Mouse (Mus musculus) heart, embryonic 14.5 days (tissue): Measurements from ENCODE around the gene Plxnc1. TPM values are rescaled to one million over a fixed set of nuclear protein-coding genes. Genes with fewer than 3 reads are reported as not detected.
A peak's percentile ranks its signal among the peaks of the same experiment; 100 is the strongest.

ENCODE experiments used
- ATAC-seq: fragments of 200-750 bp; cut with Nextera tagmentation; 2 replicates; pipeline ENCODE4 v1.8.0; 2017; ENCODE audit warnings: low read depth, moderate TSS enrichment; ENCODE audit not compliant: insufficient number of reproducible peaks, insufficient read depth, low FRiP score
- H3K27ac ChIP-seq, 2 experiments: fragments of 200-500 bp in 1 of 2; fragments of 300-500 bp in 1 of 2; sonication (generic) in 1 of 2; replicated peaks in 1 of 2; 2 replicates each; pipeline ENCODE4 v1.5.1; 2012 to 2014; ENCODE audit warnings: low read depth in 2 of 2, low read length in 2 of 2, control low read depth in 1 of 2, mild to moderate bottlenecking in 1 of 2, mixed read lengths in 1 of 2; ENCODE audit not compliant: control insufficient read depth in 1 of 2, insufficient read depth in 1 of 2
- H3K27me3 ChIP-seq: fragments of 300-500 bp; sonication (generic); 2 replicates; pipeline ENCODE4 v1.6.1; 2014; ENCODE audit warnings: mild to moderate bottlenecking, low read length, control low read depth; ENCODE audit not compliant: control insufficient read depth, insufficient read depth
- H3K36me3 ChIP-seq: fragments of 300-500 bp; sonication (generic); 2 replicates; pipeline ENCODE4 v1.6.1; 2014; ENCODE audit warnings: mild to moderate bottlenecking, control low read depth, low read length, mixed read lengths; ENCODE audit not compliant: control insufficient read depth, insufficient read depth
- H3K4me1 ChIP-seq, 2 experiments: fragments of 200-500 bp in 1 of 2; fragments of 300-500 bp in 1 of 2; sonication (generic) in 1 of 2; 2 replicates each; pipeline ENCODE4 v1.6.1; 2012 to 2014; ENCODE audit warnings: low read length in 2 of 2, control low read depth in 1 of 2, mixed read lengths in 1 of 2; ENCODE audit not compliant: control insufficient read depth in 2 of 2, insufficient read depth in 2 of 2
- H3K4me2 ChIP-seq: fragments of 300-500 bp; sonication (generic); 2 replicates; pipeline ENCODE4 v1.6.1; 2014; ENCODE audit warnings: mild to moderate bottlenecking, low read length
- H3K4me3 ChIP-seq, 2 experiments: fragments of 200-500 bp in 1 of 2; fragments of 300-500 bp in 1 of 2; sonication (generic) in 1 of 2; 2 replicates each; pipeline ENCODE4 v1.5.1; 2012 to 2014; ENCODE audit warnings: low read length in 2 of 2, mild to moderate bottlenecking in 2 of 2, control low read depth in 1 of 2, low read depth in 1 of 2, moderate library complexity in 1 of 2; ENCODE audit not compliant: control insufficient read depth in 1 of 2, insufficient read depth in 1 of 2
- H3K9ac ChIP-seq: fragments of 300-500 bp; sonication (generic); 2 replicates; pipeline ENCODE4 v1.6.1; 2014; ENCODE audit warnings: mild to moderate bottlenecking, low read length
- H3K9me3 ChIP-seq: fragments of 300-500 bp; sonication (generic); 2 replicates; pipeline ENCODE4 v1.6.1; 2016; ENCODE audit warnings: low read length, control low read depth; ENCODE audit not compliant: control insufficient read depth
- WGBS: fragments of 180-500 bp; shearing (Covaris S2); extraction: QIAGEN DNeasy Blood & Tissue Kit; methylation state at CpG from one replicate; pipeline ENCODE4 v1.1.7; 2014; 5-methylcytosine and 5-hydroxymethylcytosine counted together
- polyA plus RNA-seq: library from polyadenylated mRNA; unstranded; fragments of >200 nt; fragmentation: Nextera tagmentation; extraction: Ambion mirVana; gene quantifications from 2 replicates; pipeline ENCODE4 v1.2.1, GENCODE M21; 2014

Plxnc1 gene
- polyA plus RNA-seq, 1 experiment from 2014 or later, result 6.9 TPM

DNA sequence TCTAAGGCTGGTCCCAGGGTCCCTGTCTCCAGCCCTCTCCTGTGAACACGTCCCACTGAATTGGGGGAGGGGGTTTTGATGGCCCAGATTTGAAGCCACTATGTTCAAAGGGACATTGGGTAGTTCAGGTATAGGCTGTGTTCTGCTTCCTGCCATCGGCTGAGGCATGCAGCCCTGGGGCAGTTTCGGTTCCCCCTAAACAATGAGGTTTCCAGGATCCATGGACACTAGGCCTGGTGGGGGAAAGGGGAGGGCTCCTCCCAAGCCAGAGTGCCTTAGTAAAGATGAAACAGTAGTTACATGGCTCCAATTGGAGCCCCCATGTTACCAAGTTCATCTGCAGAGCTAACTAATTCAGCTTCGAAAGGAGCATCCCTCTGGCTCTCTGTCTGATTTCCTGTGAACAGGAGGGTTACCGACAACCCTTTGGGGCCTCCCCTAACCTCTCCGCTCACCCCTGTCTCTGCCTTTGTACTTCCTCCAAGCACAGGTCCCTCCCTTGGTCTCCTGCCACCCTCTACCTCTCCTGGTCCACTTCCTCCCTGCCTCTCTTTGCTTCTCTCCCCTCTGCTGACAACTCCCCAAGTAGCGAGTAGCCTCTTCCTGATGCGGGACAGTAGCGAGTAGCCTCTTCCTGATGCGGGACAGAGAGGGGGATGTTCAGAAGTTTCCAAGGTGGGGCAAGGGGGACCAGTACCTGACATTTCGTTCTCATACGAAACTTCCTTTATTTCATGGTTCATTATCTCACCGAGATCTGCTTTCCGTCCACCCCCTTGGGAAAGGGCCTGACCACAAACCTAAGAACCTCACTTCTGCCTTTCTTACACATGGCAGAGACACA is 116.5 kb downstream of the Plxnc1 start:
- H3K27ac ChIP-seq, result no peak overlapping the region
- no peak overlapping the region for H3K4me3 ChIP-seq
- H3K4me1 ChIP-seq, result peaks cover 9 to 26% of the 10 kb centered on the region in 2 experiments
- no peak overlapping the region for H3K4me2 ChIP-seq
- no peaks in the 10 kb centered on the region for H3K9me3 ChIP-seq
- H3K36me3 ChIP-seq, result no peaks in the 10 kb centered on the region
- 89% methylated on average over 14 of the region's 14 CpGs for WGBS
- H3K27me3 ChIP-seq, result no peaks in the 10 kb centered on the region
- no peak for ATAC-seq
- H3K9ac ChIP-seq, result no peak overlapping the region

DNA sequence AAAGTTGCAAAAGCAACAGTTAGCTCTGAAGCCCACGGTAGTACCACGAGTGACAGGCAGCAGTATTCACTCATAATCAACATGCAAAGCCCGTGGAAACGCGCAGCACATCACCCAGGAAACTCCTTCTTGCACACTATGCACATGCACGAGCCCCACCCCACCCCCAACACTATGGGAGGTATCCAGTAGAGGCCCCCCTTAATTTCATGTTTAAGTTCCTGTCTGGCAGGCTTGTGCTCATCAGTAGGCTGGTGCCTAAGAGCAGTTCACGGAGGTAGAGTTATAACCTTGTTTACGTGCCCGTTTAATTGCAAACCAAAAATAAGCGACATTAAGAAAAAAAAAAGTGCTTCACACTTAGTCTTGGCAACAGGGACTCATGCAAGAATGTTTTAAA is 117.3 kb downstream of the Plxnc1 start:
- Histone ChIP-seq H3K36me3 (no peaks in the 10 kb centered on the region), H3K4me2 (no peak overlapping the region), H3K9me3 (no peaks in the 10 kb centered on the region), H3K9ac (no peak overlapping the region), H3K4me1 (peaks cover 9 to 26% of the 10 kb centered on the region in 2 experiments), H3K27me3 (no peaks in the 10 kb centered on the region), H3K27ac (no peak overlapping the region), H3K4me3 (no peak overlapping the region)
- 91% methylated on average over 10 of the region's 10 CpGs for WGBS
- no peak for ATAC-seq

DNA sequence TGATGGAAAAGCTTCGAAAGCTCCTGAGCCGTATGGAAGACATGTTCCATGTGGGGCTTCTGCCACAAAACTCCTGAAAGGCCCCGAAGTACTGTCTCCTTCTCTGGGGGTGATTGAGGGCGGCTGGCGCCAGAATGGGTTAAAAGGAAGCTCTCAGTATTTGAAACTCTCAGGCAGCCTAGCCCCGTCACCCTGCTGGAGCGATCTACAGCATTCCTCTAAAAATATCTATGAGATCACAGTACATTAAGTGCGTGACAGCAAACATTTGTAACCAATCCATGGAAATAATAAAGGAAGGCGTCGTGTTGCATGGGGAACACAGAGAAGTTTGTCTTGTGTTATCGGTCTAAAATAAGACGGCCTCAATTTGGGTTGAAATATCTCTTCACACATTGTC is 118.2 kb downstream of the Plxnc1 start:
- Histone ChIP-seq H3K4me1 (peaks cover 9 to 26% of the 10 kb centered on the region in 2 experiments), H3K27me3 (no peaks in the 10 kb centered on the region), H3K27ac (no peak overlapping the region), H3K4me3 (no peak overlapping the region), H3K9ac (no peak overlapping the region), H3K4me2 (no peak overlapping the region), H3K36me3 (no peaks in the 10 kb centered on the region), H3K9me3 (no peaks in the 10 kb centered on the region)
- WGBS, result 77% methylated on average over 12 of the region's 12 CpGs
- no peak for ATAC-seq

DNA sequence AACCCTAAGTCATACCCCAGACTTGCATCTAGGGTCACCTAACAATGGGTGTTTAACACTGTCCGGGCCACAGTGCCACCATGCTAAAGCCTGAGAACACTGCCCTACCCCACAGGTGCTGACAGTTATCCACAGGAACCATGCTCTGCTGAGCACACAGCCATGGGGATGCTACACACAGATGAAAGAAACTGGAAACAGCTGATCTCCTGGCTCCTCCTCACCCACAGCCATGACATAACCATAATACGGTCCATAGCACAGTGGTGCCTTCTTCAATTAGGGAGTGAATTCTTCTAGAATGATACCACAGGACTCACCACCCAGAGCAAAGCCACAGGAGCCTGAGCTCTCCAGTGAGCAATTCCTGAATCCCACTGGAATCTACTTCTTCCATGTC is 118.7 kb downstream of the Plxnc1 start:
- H3K36me3 ChIP-seq, result no peaks in the 10 kb centered on the region
- no peaks in the 10 kb centered on the region for H3K27me3 ChIP-seq
- H3K9ac ChIP-seq, result no peak overlapping the region
- H3K4me1 ChIP-seq, result peaks cover 9 to 26% of the 10 kb centered on the region in 2 experiments
- no peak for ATAC-seq
- 98% methylated on average over 2 of the region's 2 CpGs for WGBS
- no peaks in the 10 kb centered on the region for H3K9me3 ChIP-seq
- H3K4me3 ChIP-seq, result no peak overlapping the region
- H3K4me2 ChIP-seq, result no peak overlapping the region
- no peak overlapping the region for H3K27ac ChIP-seq

DNA sequence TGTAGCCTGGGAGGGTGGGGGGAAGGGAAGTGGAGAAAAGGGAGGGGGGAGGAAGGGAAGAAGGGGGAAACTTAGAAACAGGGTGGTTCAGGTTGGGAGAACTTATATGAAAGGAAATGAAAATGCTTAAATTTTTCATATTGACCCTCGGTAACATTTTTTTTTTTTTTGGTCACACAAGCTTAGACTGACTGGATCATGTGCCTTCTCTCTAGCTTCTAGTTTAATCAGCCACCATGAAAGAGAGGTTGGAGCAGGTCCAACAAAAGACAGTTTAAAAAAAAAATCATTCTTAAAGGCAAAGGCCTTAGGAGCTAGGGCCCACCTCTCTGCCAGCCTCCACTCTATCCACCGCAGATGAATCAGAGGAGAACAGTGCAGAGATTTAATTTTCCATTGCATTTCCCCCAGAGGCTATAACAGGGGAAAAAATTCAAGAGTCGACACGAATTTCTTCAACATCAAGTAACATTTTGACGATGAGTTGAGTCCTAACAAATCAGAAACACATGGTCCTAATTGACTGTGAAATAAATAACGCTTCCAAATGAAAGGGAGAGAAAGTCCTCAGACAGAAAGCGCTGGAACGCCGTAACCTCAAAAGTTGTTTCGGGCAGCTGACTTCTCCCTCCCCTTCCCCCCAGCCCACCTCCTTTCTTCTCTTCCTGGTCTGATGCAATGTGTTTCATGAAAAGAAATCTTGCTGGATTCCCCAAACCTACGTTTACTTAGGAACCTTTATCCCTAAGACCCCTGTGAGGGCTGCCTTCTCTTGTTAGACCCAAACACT is 120.5 kb downstream of the Plxnc1 start:
- WGBS, result 73% methylated on average over 11 of the region's 11 CpGs
- Histone ChIP-seq H3K4me2 (no peak overlapping the region), H3K27ac (peak overlapping the region in 1 of 2 experiments; percentile 27; a peak in 1 of 4 replicates), H3K9me3 (no peaks in the 10 kb centered on the region), H3K36me3 (no peaks in the 10 kb centered on the region), H3K4me3 (no peak overlapping the region), H3K9ac (no peak overlapping the region), H3K27me3 (no peaks in the 10 kb centered on the region), H3K4me1 (peaks cover 5 to 16% of the 10 kb centered on the region in 2 experiments)
- no peak for ATAC-seq

DNA sequence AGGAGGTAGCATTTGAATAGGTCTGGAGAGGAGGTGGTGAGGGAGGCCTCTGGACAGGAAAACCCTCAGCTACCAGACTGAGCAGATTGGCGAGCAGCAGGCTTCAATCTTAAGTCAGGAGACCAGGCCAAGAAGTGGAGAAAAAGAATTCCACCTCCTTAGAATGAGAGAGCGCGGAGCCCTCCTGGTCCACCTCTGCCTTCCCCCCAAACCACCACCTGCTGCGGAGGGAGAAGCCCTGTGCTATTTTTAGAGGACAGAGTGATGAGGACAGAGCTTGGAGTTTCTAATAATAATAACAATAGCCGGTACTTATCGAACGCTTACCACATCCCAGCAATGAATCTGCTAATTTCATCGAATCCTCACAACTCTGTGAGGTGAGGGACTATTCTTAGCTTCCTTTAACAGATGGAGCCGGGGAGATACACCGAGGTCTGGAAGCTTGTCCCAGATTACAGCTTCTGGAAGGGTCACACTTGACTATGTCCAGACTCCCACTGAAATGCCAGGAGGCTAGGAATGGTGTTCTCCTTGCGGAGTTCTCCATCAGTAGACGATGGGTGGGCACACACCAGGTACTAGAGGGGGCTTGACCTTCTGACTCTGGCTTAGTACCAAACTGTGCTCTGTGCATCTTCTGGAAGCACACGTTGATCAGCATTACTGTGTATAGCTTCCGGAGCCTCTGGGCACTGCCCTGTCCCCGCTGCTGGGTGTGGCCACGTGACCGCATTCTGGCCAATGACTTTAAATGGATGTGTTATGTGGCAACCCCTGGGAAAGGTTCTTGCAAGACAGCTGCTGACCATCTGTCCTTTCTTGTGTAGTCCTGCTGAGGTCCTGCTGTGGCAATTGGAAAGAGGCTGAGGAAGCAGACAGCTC is 125.6 kb downstream of the Plxnc1 start:
- no peak for ATAC-seq
- 48% methylated on average over 17 of the region's 17 CpGs for WGBS
- 0 out of 4 replicates have a peak overlapping the region, but pooled peaks of 1 of the 2 experiments have one; percentile 6 for H3K4me3 ChIP-seq

DNA sequence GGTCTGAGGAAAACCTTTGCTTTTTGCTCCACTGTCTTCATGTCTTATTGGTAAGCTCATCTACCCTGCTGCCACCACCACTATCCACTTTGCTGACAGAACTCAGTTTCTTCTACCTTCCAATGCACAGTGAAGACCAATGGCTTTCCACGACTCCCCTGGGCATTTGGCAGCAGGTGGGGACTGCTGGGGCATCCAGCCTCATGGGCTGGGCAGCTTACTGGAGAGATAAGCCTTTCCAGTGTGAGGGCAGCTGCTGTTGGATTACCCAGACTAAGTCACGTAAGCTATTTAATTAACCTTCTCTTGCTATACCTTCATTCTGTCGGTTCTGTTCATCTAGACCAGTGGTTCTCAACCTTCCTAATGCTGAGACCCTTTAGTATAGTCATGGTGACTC is 126.5 kb downstream of the Plxnc1 start:
- no peaks in the 10 kb centered on the region for H3K27me3 ChIP-seq
- ATAC-seq, result no peak
- WGBS, result 88% methylated on average over 3 of the region's 3 CpGs

More for the DNA sequence above, 125.6 kb downstream of the Plxnc1 start:
- Histone ChIP-seq H3K27ac (no peak overlapping the region), H3K36me3 (no peaks in the 10 kb centered on the region), H3K27me3 (no peaks in the 10 kb centered on the region), H3K4me1 (peaks cover 9 to 17% of the 10 kb centered on the region in 2 experiments), H3K9me3 (no peaks in the 10 kb centered on the region), H3K4me2 (peak overlapping the region; percentile 53), H3K9ac (peak overlapping the region; percentile 31; the same call in 1 of the 2 replicates)

More for the DNA sequence above, 126.5 kb downstream of the Plxnc1 start:
- Histone ChIP-seq H3K4me3 (no peak overlapping the region), H3K27ac (no peak overlapping the region), H3K36me3 (no peaks in the 10 kb centered on the region), H3K9ac (no peak overlapping the region), H3K9me3 (no peaks in the 10 kb centered on the region), H3K4me2 (no peak overlapping the region), H3K4me1 (peaks cover 9 to 12% of the 10 kb centered on the region in 2 experiments; a peak in 3 of 4 replicates)
